Mouse (Mus musculus): Measurements from ENCODE around the gene Tnni1. TPM values are rescaled to one million over a fixed set of nuclear protein-coding genes. Genes with fewer than 3 reads are reported as not detected.

The Tnni1 gene
- total and polyA plus RNA-seq, 2 experiments = 0.46 TPM; not detected in 1

DNA sequence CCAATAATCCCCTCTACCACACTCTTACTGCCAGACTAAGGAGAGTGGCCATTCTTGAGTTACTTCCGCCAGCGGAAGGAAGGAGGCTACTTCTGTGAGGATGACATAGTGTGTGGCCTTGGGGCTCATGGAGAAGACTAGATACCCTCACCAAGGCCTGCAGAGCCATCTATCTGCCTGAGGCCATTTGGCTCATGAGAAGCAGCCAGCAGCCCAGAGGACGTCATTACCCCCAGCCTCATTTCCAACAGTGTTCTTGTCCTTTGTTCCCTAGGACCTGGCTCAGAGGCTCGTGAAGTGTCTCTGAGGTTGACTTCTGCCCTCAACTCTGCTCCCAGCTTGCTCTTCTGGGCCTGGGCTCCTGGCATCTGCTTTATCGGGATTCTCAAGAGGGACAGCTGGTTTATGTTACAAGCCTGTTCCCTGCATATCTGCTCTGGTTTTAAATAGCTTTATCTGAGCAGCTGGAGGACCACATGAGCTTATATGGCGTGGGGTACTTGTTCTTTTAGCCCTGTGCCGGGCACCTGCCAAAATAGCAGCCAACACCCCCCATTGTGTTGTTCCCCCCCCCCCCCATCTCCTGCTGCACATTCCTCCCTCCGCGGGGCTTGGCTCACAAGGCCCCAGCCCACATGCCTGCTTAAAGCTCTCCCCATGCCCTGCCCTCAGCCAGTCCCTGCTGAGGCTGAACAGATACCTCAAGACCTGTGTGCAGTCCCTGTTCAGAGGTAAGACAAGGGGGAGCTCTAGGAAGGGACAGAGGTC lies 56.7 kb downstream of the Tnni1 start, which contains the start of gene Tnnt2:
TSS of gene Tnnt2 (plus strand) at position 639 of the 768 bp plus-strand sequence.
- Histone ChIP-seq H3K36me3 (ENCODE audit: control insufficient read depth, insufficient read depth, low read length) (no peaks in the 10 kb centered on the region), H3K79me2 (ENCODE audit: control insufficient read depth, insufficient read depth, low read length) (no peaks in the 10 kb centered on the region), H3K9ac (ENCODE audit: low read depth, low read length) (no peak within 1 kb of the TSS), H3K27ac (replicated peaks; ENCODE audit: insufficient read depth, low read depth, low read length) (no peak within 1 kb of the TSS), H3K27me3 (ENCODE audit: control insufficient read depth, insufficient read depth, low read length) (no peaks in the 10 kb centered on the region), H3K4me1 (ENCODE audit: control insufficient read depth, insufficient read depth, low read length) (no peaks in the 10 kb centered on the region), H3K4me3 (ENCODE audit: insufficient read depth, low read depth, low read length) (no peak within 1 kb of the TSS)
- no peak for TF ChIP-seq POLR2A (IDR thresholded peaks at IDR 0.05; ENCODE audit: extremely low read depth, insufficient read depth, low read length)
- no peak for TF ChIP-seq CTCF (IDR thresholded peaks at IDR 0.05; ENCODE audit: low read depth, low read length)
- WGBS = 64% methylated on average over 9 of the region's 9 CpGs
- DNase-seq (ENCODE audit: extremely low read depth, low read depth, low spot score) = no peak

DNA sequence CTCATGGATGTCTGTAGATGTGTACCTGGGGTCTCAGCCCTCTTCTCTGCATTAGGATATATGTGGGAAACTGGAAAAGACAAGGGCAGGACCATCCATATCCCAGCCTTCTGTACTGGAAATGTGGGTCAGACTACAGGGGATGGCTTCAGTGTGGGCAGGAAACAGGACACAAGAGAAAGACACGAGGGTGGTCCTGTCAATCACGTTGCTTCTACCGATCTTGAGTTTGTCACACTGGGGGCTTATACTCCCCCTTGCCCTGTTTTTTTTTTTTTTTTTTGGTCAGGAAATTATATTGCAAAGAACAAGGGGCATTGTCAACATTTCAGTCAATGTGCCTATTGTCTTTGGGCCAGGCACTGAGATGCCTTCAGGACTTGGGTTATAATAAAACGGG lies 59.4 kb downstream of the Tnni1 start:
- TF ChIP-seq POLR2A (IDR thresholded peaks at IDR 0.05; ENCODE audit: extremely low read depth, insufficient read depth, low read length) (no peak), CTCF (IDR thresholded peaks at IDR 0.05; ENCODE audit: low read depth, low read length) (no peak)
- WGBS = 62% methylated on average over 4 of the region's 4 CpGs
- Histone ChIP-seq H3K4me1 (ENCODE audit: control insufficient read depth, insufficient read depth, low read length) (no peaks in the 10 kb centered on the region), H3K36me3 (ENCODE audit: control insufficient read depth, insufficient read depth, low read length) (no peaks in the 10 kb centered on the region), H3K27me3 (ENCODE audit: control insufficient read depth, insufficient read depth, low read length) (no peaks in the 10 kb centered on the region), H3K79me2 (ENCODE audit: control insufficient read depth, insufficient read depth, low read length) (no peaks in the 10 kb centered on the region), H3K4me3 (ENCODE audit: insufficient read depth, low read depth, low read length) (no peak overlapping the region), H3K27ac (replicated peaks; ENCODE audit: insufficient read depth, low read depth, low read length) (no peak overlapping the region), H3K9ac (ENCODE audit: low read depth, low read length) (no peak overlapping the region)
- no peak for DNase-seq (ENCODE audit: extremely low read depth, low read depth, low spot score)

DNA sequence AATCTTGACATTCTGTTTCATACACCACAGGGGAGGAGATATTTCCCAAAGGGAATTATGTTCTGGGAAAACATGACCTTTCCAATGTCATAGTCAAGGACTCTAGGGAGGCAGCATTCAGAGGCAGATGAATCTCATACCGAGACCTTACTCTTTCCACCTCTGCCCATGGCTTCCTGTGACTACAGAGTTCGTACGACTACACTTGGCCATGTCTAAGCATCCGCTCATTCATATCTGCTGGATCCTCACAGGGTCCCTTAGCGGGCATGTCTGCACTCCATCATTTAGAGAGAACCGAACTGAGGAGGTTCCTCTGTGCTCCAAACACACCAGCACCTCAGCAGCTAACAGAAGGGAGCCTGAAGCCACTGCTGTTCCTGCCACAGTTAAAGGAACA lies 59.8 kb downstream of the Tnni1 start:
- 75% methylated on average over 6 of the region's 6 CpGs for WGBS
- TF ChIP-seq CTCF (IDR thresholded peaks at IDR 0.05; ENCODE audit: low read depth, low read length) (no peak), POLR2A (IDR thresholded peaks at IDR 0.05; ENCODE audit: extremely low read depth, insufficient read depth, low read length) (no peak)
- no peaks in the 10 kb centered on the region for H3K36me3 ChIP-seq (ENCODE audit: control insufficient read depth, insufficient read depth, low read length)
- no peaks in the 10 kb centered on the region for H3K4me1 ChIP-seq (ENCODE audit: control insufficient read depth, insufficient read depth, low read length)
- H3K9ac ChIP-seq (ENCODE audit: low read depth, low read length) = no peak overlapping the region
- H3K27me3 ChIP-seq (ENCODE audit: control insufficient read depth, insufficient read depth, low read length) = no peaks in the 10 kb centered on the region
- H3K79me2 ChIP-seq (ENCODE audit: control insufficient read depth, insufficient read depth, low read length) = no peaks in the 10 kb centered on the region
- H3K4me3 ChIP-seq (ENCODE audit: insufficient read depth, low read depth, low read length) = no peak overlapping the region
- DNase-seq (ENCODE audit: extremely low read depth, low read depth, low spot score) = no peak
- no peak overlapping the region for H3K27ac ChIP-seq (replicated peaks; ENCODE audit: insufficient read depth, low read depth, low read length)

DNA sequence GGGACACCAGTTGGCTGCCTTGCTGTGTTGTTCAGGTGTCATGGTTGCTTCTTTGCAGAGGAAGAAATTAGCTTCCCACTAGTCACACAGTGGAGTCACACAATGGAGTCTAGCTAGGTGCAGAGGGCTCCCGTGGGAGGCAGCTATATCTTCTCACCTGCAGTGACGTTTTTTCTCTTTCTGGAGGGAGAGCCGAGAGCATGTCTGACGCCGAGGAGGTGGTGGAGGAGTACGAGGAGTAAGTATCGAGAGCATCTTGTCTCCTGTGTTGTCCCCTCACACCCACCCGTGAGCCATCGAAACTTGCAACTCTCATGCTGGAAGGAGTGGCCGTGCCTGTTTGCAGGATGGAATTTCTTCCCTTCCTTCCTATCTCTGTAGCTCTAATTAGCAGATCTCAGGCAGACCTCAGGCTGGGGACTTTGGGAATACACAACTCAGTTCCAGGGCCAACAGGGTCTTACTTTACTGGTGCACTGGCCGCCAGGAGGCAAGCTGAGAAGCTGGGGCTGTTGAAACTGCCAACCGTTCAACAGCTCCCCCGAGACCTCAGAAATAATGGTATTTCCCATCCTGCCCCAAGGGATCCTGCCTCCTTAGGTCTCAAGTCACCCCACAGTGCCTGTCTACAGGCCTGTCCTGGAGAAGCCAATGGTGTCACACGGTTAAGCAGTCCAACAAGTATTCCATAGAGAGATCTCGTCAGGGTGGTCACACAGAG lies 61.6 kb downstream of the Tnni1 start:
- H3K4me1 ChIP-seq (ENCODE audit: control insufficient read depth, insufficient read depth, low read length) = no peaks in the 10 kb centered on the region
- no peaks in the 10 kb centered on the region for H3K27me3 ChIP-seq (ENCODE audit: control insufficient read depth, insufficient read depth, low read length)
- WGBS = 66% methylated on average over 15 of the region's 15 CpGs
- H3K9ac ChIP-seq (ENCODE audit: low read depth, low read length) = no peak overlapping the region
- H3K36me3 ChIP-seq (ENCODE audit: control insufficient read depth, insufficient read depth, low read length) = no peaks in the 10 kb centered on the region
- TF ChIP-seq CTCF (IDR thresholded peaks at IDR 0.05; ENCODE audit: low read depth, low read length) (no peak), POLR2A (IDR thresholded peaks at IDR 0.05; ENCODE audit: extremely low read depth, insufficient read depth, low read length) (no peak)
- no peak overlapping the region for H3K27ac ChIP-seq (replicated peaks; ENCODE audit: insufficient read depth, low read depth, low read length)
- H3K4me3 ChIP-seq (ENCODE audit: insufficient read depth, low read depth, low read length) = no peak overlapping the region
- DNase-seq (ENCODE audit: extremely low read depth, low read depth, low spot score) = no peak
- no peaks in the 10 kb centered on the region for H3K79me2 ChIP-seq (ENCODE audit: control insufficient read depth, insufficient read depth, low read length)

DNA sequence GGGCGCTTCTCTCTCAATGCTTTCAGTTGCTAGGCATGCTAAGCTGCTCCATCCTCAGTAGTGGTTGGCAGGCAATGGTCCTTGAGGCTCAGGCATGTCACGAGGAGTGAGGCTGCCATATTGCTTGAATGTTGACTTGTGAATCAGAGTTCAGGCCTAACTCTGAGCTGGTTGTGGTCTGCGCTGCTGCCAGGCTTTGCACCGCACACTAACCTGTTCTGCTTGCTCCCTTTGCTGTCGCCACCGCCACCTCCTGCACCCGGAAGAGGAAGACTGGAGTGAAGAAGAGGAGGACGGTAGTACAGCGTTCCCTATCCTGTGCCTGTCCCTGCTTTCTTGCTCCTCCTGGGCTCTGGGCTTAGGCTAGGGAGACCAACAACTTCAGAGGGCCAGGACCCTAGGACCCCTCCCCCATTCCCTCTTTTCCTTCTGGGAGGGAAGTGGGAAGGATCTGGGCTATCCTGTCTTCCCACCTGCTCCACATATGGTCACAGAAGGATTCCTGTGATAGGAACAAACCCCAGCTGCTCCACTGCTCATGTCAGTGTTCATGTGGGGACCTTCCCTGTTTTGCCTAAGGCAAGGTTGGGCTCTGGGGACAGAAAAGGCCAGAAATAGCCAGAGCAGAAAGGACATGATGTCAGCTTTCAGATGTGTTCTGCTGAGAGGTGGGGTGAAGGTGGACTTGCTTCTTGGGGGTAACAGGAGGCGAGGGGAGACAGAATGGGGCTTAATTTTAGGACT lies 64.5 kb downstream of the Tnni1 start:
- WGBS = 93% methylated on average over 10 of the region's 10 CpGs
- H3K36me3 ChIP-seq (ENCODE audit: control insufficient read depth, insufficient read depth, low read length) = no peaks in the 10 kb centered on the region
- H3K27me3 ChIP-seq (ENCODE audit: control insufficient read depth, insufficient read depth, low read length) = no peaks in the 10 kb centered on the region
- DNase-seq (ENCODE audit: extremely low read depth, low read depth, low spot score) = no peak
- H3K4me1 ChIP-seq (ENCODE audit: control insufficient read depth, insufficient read depth, low read length) = no peaks in the 10 kb centered on the region
- no peak for TF ChIP-seq POLR2A (IDR thresholded peaks at IDR 0.05; ENCODE audit: extremely low read depth, insufficient read depth, low read length)
- no peak for TF ChIP-seq CTCF (IDR thresholded peaks at IDR 0.05; ENCODE audit: low read depth, low read length)
- H3K27ac ChIP-seq (replicated peaks; ENCODE audit: insufficient read depth, low read depth, low read length) = no peak overlapping the region
- H3K4me3 ChIP-seq (ENCODE audit: insufficient read depth, low read depth, low read length) = no peak overlapping the region
- H3K9ac ChIP-seq (ENCODE audit: low read depth, low read length) = no peak overlapping the region
- no peaks in the 10 kb centered on the region for H3K79me2 ChIP-seq (ENCODE audit: control insufficient read depth, insufficient read depth, low read length)
